Mouse (Mus musculus): Measurements from ENCODE around the gene Svs3b. TPM values are rescaled to one million over a fixed set of nuclear protein-coding genes. Genes with fewer than 3 reads are reported as not detected.
"Not testable (repeated sequence)": the region's sequence is repeated elsewhere in the genome, so short reads cannot be mapped to it uniquely, and the experiment has no call there.

The Svs3b gene
- total RNA-seq (2015) (not detected in 2 replicates), total RNA-seq (2017) (not detected in 2 replicates)

- not testable (repeated sequence) for ATAC-seq (replicated peaks; ENCODE audit: poor library complexity)
These were observed at the start of gene Svs3b for GRCm38 (mm10) chr2:164256540-164256939. Svs3b (minus strand) TSS chr2:164256640.

DNA sequence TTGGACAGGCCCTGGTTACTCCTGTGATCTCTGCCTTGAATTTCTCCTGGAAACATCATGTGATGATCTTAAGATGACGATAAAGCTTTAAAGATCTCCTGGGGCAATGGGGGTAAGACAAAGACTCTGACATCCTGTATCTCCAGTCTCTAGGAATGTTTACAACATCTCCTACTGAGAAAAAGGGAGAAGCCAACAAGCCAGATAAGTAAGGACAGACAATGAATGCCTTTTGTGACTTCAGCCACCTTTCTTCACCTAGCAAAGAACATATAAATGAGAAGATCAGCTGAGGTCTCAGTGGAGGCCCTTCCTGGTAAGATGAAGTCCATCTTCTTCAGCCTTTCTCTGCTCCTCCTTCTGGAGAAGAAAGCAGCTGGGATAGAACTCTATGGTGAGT lies 32.5 kb upstream of the Svs3b start, which contains the start of gene Svs3a:
TSS of gene Svs3a (plus strand) at position 301 of the 400 bp plus-strand sequence.
- not testable (repeated sequence) for ATAC-seq (replicated peaks; ENCODE audit: poor library complexity)

DNA sequence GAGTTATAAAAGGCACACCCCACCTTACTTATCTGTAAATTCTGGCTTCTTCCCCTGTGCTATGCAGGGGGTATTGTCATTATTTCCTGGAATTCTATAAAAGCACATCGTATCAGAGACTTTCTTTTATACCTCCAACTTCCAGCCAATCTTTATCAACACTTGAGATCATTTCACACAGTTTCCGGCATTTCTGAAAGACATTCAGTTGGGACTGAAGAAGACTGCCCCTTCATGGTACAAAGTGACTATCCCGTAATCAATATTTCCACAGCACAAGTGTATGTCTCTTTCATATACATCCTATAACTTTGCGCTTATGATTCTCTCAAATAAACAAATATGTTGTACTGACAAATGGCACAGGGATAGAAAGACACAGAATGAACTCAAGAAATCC lies 21.9 kb upstream of the Svs3b start, which contains the start of gene Svs4:
TSS of gene Svs4 (minus strand) at position 101 of the 400 bp plus-strand sequence.
- ATAC-seq (replicated peaks; ENCODE audit: poor library complexity), result no peak

DNA sequence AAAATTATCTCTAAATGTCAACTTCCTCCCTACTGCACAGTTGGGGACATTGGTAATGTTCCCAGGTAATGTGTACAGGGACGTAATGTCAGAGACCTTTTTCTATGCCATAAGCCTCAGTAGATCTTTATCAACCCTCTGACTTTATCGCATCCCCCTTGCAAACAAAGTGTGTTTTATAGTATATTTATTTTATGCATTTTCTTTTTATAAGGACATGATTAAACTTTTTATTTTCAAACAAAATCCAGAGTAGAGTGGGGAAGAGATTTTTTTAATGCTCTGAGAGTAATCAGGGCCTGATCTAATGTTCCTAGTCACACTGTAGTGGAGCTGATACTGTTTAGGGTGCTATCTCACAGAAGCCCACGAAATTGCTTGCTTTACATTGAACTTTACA lies 18.1 kb downstream of the Svs3b start, which contains the start of gene Svs2:
TSS of gene Svs2 (minus strand) at position 101 of the 400 bp plus-strand sequence.
- ATAC-seq (replicated peaks; ENCODE audit: poor library complexity), result no peak

DNA sequence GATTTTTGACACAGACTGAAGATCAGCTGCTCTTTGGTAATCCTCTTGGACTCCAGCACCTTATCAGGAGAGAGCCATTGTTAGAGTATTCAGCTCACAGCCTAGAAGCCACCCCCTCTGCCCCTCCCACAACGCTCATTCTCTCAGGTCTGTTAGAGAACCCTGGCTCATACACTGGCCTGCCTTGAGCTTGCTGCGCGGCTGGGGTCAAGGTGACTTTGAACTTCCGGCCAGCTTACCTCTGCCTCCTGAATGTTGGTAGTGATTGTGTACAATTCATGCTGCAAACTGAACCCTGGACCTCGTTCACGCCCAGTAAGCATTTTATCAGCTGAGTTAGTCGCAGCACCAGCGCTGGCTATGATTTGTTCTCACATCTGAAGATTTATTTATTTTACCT lies 23.8 kb downstream of the Svs3b start:
- ATAC-seq (replicated peaks; ENCODE audit: poor library complexity), result no peak

GRCm38 (mm10) chr2:164228361-164229070 lies 27.9 kb downstream of the Svs3b start:
- no peak for ATAC-seq (replicated peaks; ENCODE audit: poor library complexity)

DNA sequence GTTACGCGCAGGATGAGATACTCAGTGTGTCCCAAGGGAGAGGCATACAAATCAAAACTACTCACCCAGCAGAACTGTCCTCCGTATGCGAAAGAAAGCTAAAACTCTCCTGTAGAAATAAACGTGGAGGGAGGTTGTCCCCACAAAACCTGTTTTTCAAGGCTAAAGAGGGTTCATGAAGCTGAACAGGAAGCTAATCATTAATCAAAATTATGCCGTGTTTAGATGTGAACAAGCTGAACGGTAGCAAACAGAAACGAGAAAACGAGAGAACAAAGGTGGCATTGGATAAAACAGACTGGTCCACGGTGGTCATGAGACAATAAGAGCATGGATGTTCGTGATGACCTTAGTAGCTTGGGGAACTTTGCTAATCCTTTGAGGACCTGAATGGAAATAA lies 34.9 kb downstream of the Svs3b start, which contains the start of gene Wfdc15b:
TSS of gene Wfdc15b (minus strand) at position 139 of the 400 bp plus-strand sequence.
- ATAC-seq (replicated peaks; ENCODE audit: poor library complexity), result no peak

DNA sequence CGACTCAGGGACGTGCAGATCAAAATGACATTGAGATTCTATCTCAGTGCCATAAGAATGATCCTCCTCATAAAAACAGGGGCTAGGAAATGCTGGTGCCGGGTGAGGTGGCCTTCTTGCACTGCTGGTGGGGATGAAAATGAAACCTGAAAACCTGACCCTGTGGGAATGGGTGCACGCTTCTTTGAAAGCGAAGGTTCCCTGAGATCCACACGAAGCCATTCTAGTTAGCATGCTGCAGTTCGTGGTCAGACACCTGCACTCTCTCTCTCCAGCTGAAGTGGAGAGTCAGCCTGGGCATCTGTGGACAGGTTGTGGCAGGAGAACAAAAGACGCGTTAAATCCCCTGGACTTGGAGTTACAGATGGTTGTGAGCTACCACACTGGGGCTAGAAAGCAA lies 37.1 kb downstream of the Svs3b start:
- ATAC-seq (replicated peaks; ENCODE audit: poor library complexity), result no peak

DNA sequence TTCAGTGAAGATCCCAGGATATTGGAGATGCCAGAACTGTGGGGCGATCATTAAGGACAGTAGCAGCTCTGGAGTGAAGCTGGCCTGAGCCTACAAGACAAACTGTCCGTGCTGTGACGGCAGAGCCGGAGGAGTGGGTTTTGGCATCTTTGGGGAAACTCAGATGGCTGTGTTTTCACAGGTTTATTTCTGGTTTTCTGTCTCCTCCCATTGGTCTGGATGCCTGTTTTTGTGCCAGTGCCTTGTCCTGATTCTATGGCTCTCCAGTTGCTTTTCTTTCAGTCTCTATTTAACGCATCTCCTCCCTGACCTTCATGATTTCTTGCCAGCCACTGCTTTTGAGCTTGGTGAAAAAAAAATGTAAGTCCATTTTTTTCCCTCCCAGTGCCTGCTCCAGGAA lies 43.7 kb downstream of the Svs3b start:
- no peak for ATAC-seq (replicated peaks; ENCODE audit: poor library complexity)

GRCm38 (mm10) chr2:164210892-164211291 lies 45.5 kb downstream of the Svs3b start:
- ATAC-seq (replicated peaks; ENCODE audit: poor library complexity), result no peak

DNA sequence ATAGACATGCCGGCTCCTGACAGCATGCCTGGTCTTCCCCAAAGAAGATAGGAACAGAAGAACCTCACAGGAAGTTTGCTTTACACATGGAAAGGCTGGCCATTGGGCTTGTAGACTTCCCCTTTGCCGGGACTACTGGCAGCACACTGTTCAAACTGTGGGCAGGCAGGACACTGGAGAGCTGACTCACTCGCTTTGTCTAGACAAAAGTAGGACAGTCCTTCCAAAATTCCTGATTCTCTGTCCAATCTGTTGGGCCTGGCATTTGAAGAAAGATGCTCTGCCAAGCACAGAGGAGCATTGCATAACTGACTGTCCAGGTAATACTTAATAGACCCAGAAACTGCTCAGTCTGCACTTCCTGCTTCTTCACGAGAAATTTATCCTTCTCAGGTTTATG lies 49.8 kb downstream of the Svs3b start:
- no peak for ATAC-seq (replicated peaks; ENCODE audit: poor library complexity)

DNA sequence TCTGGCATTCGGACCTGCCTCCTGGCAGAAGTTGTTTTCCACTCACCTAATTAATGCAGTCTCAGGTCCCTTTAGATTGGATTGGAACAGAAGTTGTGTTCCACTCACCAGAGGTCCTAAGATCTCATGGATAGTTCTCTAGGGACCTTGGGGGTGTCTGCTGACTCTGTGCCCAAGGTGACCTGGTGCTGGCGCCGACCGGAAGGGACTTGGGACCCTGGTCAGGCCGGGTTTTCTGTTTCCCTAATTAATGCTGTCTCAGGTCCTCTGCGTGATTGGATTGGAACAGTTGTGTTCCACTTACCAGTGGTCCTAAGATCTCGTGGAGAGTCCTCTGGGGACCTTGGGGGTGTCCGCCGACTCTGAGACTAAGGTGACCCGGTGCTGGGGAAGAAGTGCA lies 50.4 kb downstream of the Svs3b start:
- ATAC-seq (replicated peaks; ENCODE audit: poor library complexity), result not testable (repeated sequence)

Other genes with a start within 250 kb of the Svs3b start
- 1.0 and 2.2 TPM in 2 replicates for gene Pabpc1l, start 231.2 kb downstream of the Svs3b start, total RNA-seq (2015)
- gene Pabpc1l, start 231.2 kb downstream of the Svs3b start, total RNA-seq (2017), result 0.61 and 0.83 TPM in 2 replicates
- gene Stk4, start 186.3 kb downstream of the Svs3b start, total RNA-seq (2015), result 152 and 189 TPM in 2 replicates
- gene Stk4, start 186.3 kb downstream of the Svs3b start, total RNA-seq (2017), result 115 and 156 TPM in 2 replicates
- gene Tomm34, start 185.5 kb downstream of the Svs3b start, total RNA-seq (2015), result 48.0 and 55.0 TPM in 2 replicates
- 44.5 and 44.8 TPM in 2 replicates for gene Tomm34, start 185.5 kb downstream of the Svs3b start, total RNA-seq (2017)
- 0.05 TPM in 1 of 2 replicates, not detected in the other for gene Kcns1, start 85.5 kb downstream of the Svs3b start, total RNA-seq (2015)
- 0.08 and 0.17 TPM in 2 replicates for gene Kcns1, start 85.5 kb downstream of the Svs3b start, total RNA-seq (2017)
- not detected in 2 replicates for gene Wfdc5, start 73.9 kb downstream of the Svs3b start, total RNA-seq (2015)
- gene Wfdc5, start 73.9 kb downstream of the Svs3b start, total RNA-seq (2017), result not detected in 2 replicates
- gene Wfdc12, start 66.0 kb downstream of the Svs3b start, total RNA-seq (2015), result not detected in 2 replicates
- not detected in 2 replicates for gene Wfdc12, start 66.0 kb downstream of the Svs3b start, total RNA-seq (2017)
- gene Wfdc15a, start 56.5 kb downstream of the Svs3b start, total RNA-seq (2015), result not detected in 2 replicates
- gene Wfdc15a, start 56.5 kb downstream of the Svs3b start, total RNA-seq (2017), result not detected in 2 replicates
- gene Wfdc15b, start 35.0 kb downstream of the Svs3b start, total RNA-seq (2015), result not detected in 2 replicates
- not detected in 2 replicates for gene Wfdc15b, start 35.0 kb downstream of the Svs3b start, total RNA-seq (2017)
- not detected in 2 replicates for gene Svs2, start 18.2 kb downstream of the Svs3b start, total RNA-seq (2015)
- gene Svs2, start 18.2 kb downstream of the Svs3b start, total RNA-seq (2017), result not detected in 2 replicates
- gene Svs4, start 21.8 kb upstream of the Svs3b start, total RNA-seq (2015), result not detected in 2 replicates
- not detected in 2 replicates for gene Svs4, start 21.8 kb upstream of the Svs3b start, total RNA-seq (2017)
- gene Svs3a, start 32.6 kb upstream of the Svs3b start, total RNA-seq (2015), result not detected in 2 replicates
- not detected in 2 replicates for gene Svs3a, start 32.6 kb upstream of the Svs3b start, total RNA-seq (2017)
- gene Svs6, start 60.1 kb upstream of the Svs3b start, total RNA-seq (2015), result not detected in 2 replicates
- gene Svs6, start 60.1 kb upstream of the Svs3b start, total RNA-seq (2017), result not detected in 2 replicates
- not detected in 2 replicates for gene Svs5, start 76.1 kb upstream of the Svs3b start, total RNA-seq (2015)
- not detected in 2 replicates for gene Svs5, start 76.1 kb upstream of the Svs3b start, total RNA-seq (2017)
- gene Slpi, start 132.5 kb upstream of the Svs3b start, total RNA-seq (2015), result 244 and 316 TPM in 2 replicates
- 39.7 and 71.6 TPM in 2 replicates for gene Slpi, start 132.5 kb upstream of the Svs3b start, total RNA-seq (2017)
- not detected in 2 replicates for gene Rbpjl, start 146.5 kb upstream of the Svs3b start, total RNA-seq (2015)
- gene Rbpjl, start 146.5 kb upstream of the Svs3b start, total RNA-seq (2017), result not detected in 2 replicates
- not detected in 2 replicates for gene Matn4, start 148.5 kb upstream of the Svs3b start, total RNA-seq (2015)
- not detected in 2 replicates for gene Matn4, start 148.5 kb upstream of the Svs3b start, total RNA-seq (2017)
- gene Sdc4, start 187.2 kb upstream of the Svs3b start, total RNA-seq (2015), result not detected in 2 replicates
- gene Sdc4, start 187.2 kb upstream of the Svs3b start, total RNA-seq (2017), result 0.41 TPM in 1 of 2 replicates, not detected in the other
- 39.1 and 39.5 TPM in 2 replicates for gene Sys1, start 200.3 kb upstream of the Svs3b start, total RNA-seq (2015)
- gene Sys1, start 200.3 kb upstream of the Svs3b start, total RNA-seq (2017), result 11.2 and 20.0 TPM in 2 replicates
- gene Gm20458, start 204.3 kb upstream of the Svs3b start, total RNA-seq (2015), result not detected in 2 replicates
- gene Gm20458, start 204.3 kb upstream of the Svs3b start, total RNA-seq (2017), result not detected in 2 replicates
- not detected in 2 replicates for gene Trp53tg5, start 217.1 kb upstream of the Svs3b start, total RNA-seq (2015)
- gene Trp53tg5, start 217.1 kb upstream of the Svs3b start, total RNA-seq (2017), result not detected in 2 replicates
- gene Dbndd2, start 229.5 kb upstream of the Svs3b start, total RNA-seq (2015), result 1.1 and 2.7 TPM in 2 replicates
- 0.04 and 0.47 TPM in 2 replicates for gene Dbndd2, start 229.5 kb upstream of the Svs3b start, total RNA-seq (2017)
- gene Pigt, start 240.9 kb upstream of the Svs3b start, total RNA-seq (2015), result 75.1 and 80.0 TPM in 2 replicates
- 34.3 and 42.0 TPM in 2 replicates for gene Pigt, start 240.9 kb upstream of the Svs3b start, total RNA-seq (2017)

Measured in megakaryocyte progenitor cell, adult 5-6 weeks (primary cell).